Mouse (Mus musculus) hindlimb bud, embryonic 11.5 days (tissue): ENCODE data around the gene Tom1.

Source experiments
- DNase-seq: peaks from one replicate; pipeline ENCODE4 v3.0.0-alpha.2; 2012; ENCODE audit warnings: low read depth, low spot score; ENCODE audit errors: extremely low spot score

Tom1 gene

GRCm38 (mm10) chr8:75088989-75089881, 55.7 kb downstream of the Tom1 start:
- no peak for DNase-seq

DNA sequence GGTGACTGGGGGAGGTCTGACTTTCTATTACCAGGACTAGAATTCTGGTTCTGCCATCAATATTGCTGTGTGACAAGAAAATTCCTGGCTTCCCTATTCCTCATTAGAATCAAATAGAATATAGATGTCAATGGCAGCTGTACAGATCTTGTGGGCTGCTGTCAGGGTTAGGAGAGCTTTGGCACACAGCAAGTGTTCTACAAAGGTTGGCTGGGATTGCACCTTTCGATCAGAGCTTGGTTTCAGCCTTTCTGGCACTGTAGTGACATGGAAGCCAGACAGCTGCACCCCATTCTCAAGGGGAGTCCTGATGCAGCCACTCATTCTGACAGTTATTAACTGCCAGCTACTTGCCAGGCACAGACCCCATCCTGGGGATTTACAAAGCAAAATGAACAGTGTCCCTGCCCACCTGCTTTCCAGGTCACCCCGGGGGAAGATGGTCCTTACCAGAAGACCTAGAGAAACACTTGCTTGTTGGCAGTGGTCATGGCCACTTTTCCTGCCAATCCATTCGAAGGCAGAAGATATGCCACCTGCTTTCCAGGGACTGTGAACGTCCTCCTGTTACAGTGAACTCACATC, 57.4 kb downstream of the Tom1 start:
- no peak for DNase-seq

GRCm38 (mm10) chr8:75093399-75094156, 60.1 kb downstream of the Tom1 start, which contains the start of gene Hmox1:
Gene Hmox1 (plus strand): TSS chr8:75093621.
- no peak for DNase-seq

- no peak for DNase-seq
Observed at GRCm38 (mm10) chr8:75102956-75103355, 69.5 kb downstream of the Tom1 start.

- no peak for DNase-seq
Observed at GRCm38 (mm10) chr8:75103376-75103878, 69.9 kb downstream of the Tom1 start.

- DNase-seq: peak; percentile 66
Observed at GRCm38 (mm10) chr8:75108527-75109235, 75.2 kb downstream of the Tom1 start.

DNA sequence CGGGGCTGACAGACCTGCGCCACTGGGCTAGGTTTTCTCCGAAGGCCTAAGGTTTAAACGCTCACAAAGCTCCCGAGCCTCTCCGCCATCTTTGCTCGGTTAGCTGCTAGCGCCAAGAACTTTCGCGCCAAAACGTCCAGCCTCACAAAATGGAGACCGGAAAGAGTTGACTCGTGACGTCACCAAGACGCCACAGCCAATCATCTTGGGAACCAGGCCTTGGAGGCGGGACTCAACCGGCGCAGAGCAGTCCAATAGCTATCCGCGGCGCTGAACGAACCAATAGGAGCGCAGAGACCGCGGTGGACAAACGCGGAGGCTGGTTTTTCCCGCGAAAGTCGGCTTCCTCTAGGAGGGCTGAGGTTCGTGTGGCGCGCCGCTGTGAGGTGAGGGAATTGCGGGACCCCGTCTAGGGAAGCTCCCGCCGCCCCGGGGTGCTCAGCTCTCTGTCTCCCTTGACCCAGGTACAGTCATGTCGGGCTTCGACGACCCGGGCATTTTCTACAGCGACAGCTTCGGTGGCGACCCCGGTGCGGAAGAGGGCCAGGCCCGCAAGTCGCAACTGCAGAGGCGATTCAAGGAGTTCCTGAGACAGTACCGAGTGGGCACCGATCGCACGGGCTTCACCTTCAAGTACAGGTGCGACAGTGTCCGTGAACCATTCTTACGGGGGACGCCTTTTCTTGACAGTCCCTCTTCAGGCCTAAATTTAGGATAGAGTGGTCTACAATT, 75.9 kb downstream of the Tom1 start, which contains the start of gene Mcm5:
Gene Mcm5 (plus strand): TSS at position 334 of the 732 bp plus-strand sequence.
- peak; percentile 100 for DNase-seq

- DNase-seq: no peak
Observed at GRCm38 (mm10) chr8:75110093-75110492, 76.6 kb downstream of the Tom1 start.

- no peak for DNase-seq
Observed at GRCm38 (mm10) chr8:75118505-75118904, 85.0 kb downstream of the Tom1 start.

- no peak for DNase-seq
Observed at GRCm38 (mm10) chr8:75119287-75119686, 85.8 kb downstream of the Tom1 start.
